Mouse (Mus musculus): ENCODE results near the gene Islr. TPM values are rescaled to one million over a fixed set of nuclear protein-coding genes. Genes with fewer than 3 reads are reported as not detected.

Gene Islr
- total and polyA plus RNA-seq, 3 experiments: not detected

DNA sequence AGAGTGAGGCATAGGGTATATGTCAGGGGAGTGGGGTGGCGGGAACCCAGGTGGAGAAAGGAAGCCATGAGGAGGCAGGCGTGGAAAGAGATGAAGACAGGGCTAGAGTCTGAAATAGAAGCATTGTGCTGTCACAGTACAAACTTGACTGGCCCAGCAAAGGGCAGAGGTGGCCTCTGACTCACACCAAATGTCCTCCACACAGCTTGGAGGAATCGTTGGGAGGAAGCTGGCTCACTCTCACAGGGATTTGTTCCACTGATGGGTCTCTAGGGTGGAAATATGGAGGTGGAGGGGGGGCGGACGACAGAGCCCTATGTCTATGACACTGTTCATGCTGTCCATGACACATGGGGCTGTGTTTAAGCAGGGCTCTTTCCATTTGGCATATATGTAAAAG, 41.0 kb downstream of the Islr start:
- H3K27me3 ChIP-seq (ENCODE audit: control insufficient read depth in 1 of 2, insufficient read depth in 2 of 2, low read length in 2 of 2): peaks cover 2 to 12% of the 10 kb centered on the region in 2 experiments; a peak in 3 of 4 replicates
- TF ChIP-seq NRF1 (IDR thresholded peaks at IDR 0.05; ENCODE audit: insufficient read depth, low read depth, low read length, poor library complexity, severe bottlenecking) (no peak), ZNF384 (IDR thresholded peaks at IDR 0.05; ENCODE audit: low read depth, low read length) (no peak), USF2 (IDR thresholded peaks at IDR 0.05; ENCODE audit: borderline replicate concordance in 1 of 2, insufficient read depth in 1 of 2, low read depth in 1 of 2, low read length in 2 of 2) (no peak), USF1 (IDR thresholded peaks at IDR 0.05; ENCODE audit: low read depth, low read length) (no peak), MAFK (IDR thresholded peaks at IDR 0.05; ENCODE audit: borderline replicate concordance, low read depth, low read length) (no peak), SMC3 (IDR thresholded peaks at IDR 0.05; ENCODE audit: low read depth, low read length) (no peak), POLR2AphosphoS2 (IDR thresholded peaks at IDR 0.05; ENCODE audit: low read length) (no peak), CHD1 (IDR thresholded peaks at IDR 0.05; ENCODE audit: low read depth, low read length) (no peak), SIN3A (IDR thresholded peaks at IDR 0.05; ENCODE audit: low read length) (no peak), GABPA (IDR thresholded peaks at IDR 0.05; ENCODE audit: low read depth, low read length) (no peak), MAX (IDR thresholded peaks at IDR 0.05; ENCODE audit: low read length) (no peak), TBP (IDR thresholded peaks at IDR 0.05; ENCODE audit: low read depth, low read length) (no peak), HCFC1 (IDR thresholded peaks at IDR 0.05; ENCODE audit: low read depth, low read length) (no peak), ZKSCAN1 (IDR thresholded peaks at IDR 0.05; ENCODE audit: low read depth, low read length) (no peak), GATA1 (IDR thresholded peaks at IDR 0.05; ENCODE audit: low read depth, low read length) (no peak)
- H3K9me3 ChIP-seq (replicated peaks; ENCODE audit: insufficient read depth, low read length): no peaks in the 10 kb centered on the region
- H3K27ac ChIP-seq (ENCODE audit: control insufficient read depth, low read depth, low read length): no peak overlapping the region
- no peaks in the 10 kb centered on the region for H3K4me1 ChIP-seq (ENCODE audit: control insufficient read depth in 1 of 2, insufficient read depth in 2 of 2, low read length in 2 of 2)
- H3K36me3 ChIP-seq (ENCODE audit: control insufficient read depth in 1 of 2, insufficient read depth in 2 of 2, low read length in 2 of 2): no peaks in the 10 kb centered on the region
- H3K79me2 ChIP-seq (ENCODE audit: control insufficient read depth, insufficient read depth, low read length, poor library complexity): no peaks in the 10 kb centered on the region
- H3K4me3 ChIP-seq (ENCODE audit: control insufficient read depth in 1 of 2, insufficient read depth in 1 of 2, low read depth in 2 of 2, low read length in 2 of 2): no peak overlapping the region
- DNase-seq (ENCODE audit: low read depth, low spot score): no peak
- no peak overlapping the region for H3K9ac ChIP-seq (ENCODE audit: control insufficient read depth, low read depth, low read length, poor library complexity, severe bottlenecking)

DNA sequence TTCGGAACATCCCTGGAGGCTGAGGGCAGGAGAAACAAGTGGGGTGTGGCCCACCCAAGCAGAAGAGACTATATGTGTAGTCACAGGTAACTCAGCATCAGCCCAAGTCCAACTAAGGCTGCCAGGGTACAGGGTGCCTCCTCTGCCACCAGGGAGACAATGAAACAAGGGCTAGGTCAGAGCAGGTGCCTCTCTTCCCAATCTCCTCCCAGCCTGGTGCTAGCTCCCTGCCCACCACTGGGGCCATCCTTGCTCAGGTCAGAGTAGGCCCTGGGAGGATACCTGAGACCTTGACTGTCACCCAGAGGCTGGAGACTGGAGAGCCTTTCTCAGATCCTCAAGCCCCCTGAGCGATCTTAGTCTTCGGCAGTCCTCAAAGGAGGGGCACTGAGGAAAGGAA, 41.9 kb downstream of the Islr start:
- DNase-seq (ENCODE audit: low read depth, low spot score): no peak
- H3K27ac ChIP-seq (ENCODE audit: control insufficient read depth, low read depth, low read length): no peak overlapping the region
- no peaks in the 10 kb centered on the region for H3K79me2 ChIP-seq (ENCODE audit: control insufficient read depth, insufficient read depth, low read length, poor library complexity)
- no peaks in the 10 kb centered on the region for H3K4me1 ChIP-seq (ENCODE audit: control insufficient read depth in 1 of 2, insufficient read depth in 2 of 2, low read length in 2 of 2)
- no peak overlapping the region for H3K9ac ChIP-seq (ENCODE audit: control insufficient read depth, low read depth, low read length, poor library complexity, severe bottlenecking)
- H3K36me3 ChIP-seq (ENCODE audit: control insufficient read depth in 1 of 2, insufficient read depth in 2 of 2, low read length in 2 of 2): no peaks in the 10 kb centered on the region
- H3K4me3 ChIP-seq (ENCODE audit: control insufficient read depth in 1 of 2, insufficient read depth in 1 of 2, low read depth in 2 of 2, low read length in 2 of 2): no peak overlapping the region
- TF ChIP-seq JUND (IDR thresholded peaks at IDR 0.05; ENCODE audit: low read depth, low read length): no peak
- H3K27me3 ChIP-seq (ENCODE audit: control insufficient read depth in 1 of 2, insufficient read depth in 2 of 2, low read length in 2 of 2): peaks cover 2 to 9% of the 10 kb centered on the region in 2 experiments; a peak in 2 of 4 replicates
- no peaks in the 10 kb centered on the region for H3K9me3 ChIP-seq (replicated peaks; ENCODE audit: insufficient read depth, low read length)

Measured in MEL (cell line).